Mouse (Mus musculus) intestine, embryonic 15.5 days (tissue): ENCODE data around the gene Msmp. TPM values are rescaled to one million over a fixed set of nuclear protein-coding genes. Genes with fewer than 3 reads are reported as not detected.
"Not testable (repeated sequence)": the region's sequence is repeated elsewhere in the genome, so short reads cannot be mapped to it uniquely, and the experiment has no call there.

Experiments used
- ATAC-seq: fragments of 200-750 bp; cut with Nextera tagmentation; 2 replicates; pipeline ENCODE4 v1.8.0; 2017; ENCODE audit warnings: moderate TSS enrichment, moderate library complexity
- H3K27ac ChIP-seq: fragments of 300-500 bp; sonication (generic); 2 replicates; pipeline ENCODE4 v1.5.1; 2015; ENCODE audit warnings: mild to moderate bottlenecking, inconsistent platforms
- H3K27me3 ChIP-seq: fragments of 300-500 bp; sonication (generic); replicated peaks from 2 replicates; pipeline ENCODE4 v1.6.1; 2015; ENCODE audit warnings: inconsistent platforms
- H3K36me3 ChIP-seq: fragments of 300-500 bp; sonication (generic); 2 replicates; pipeline ENCODE4 v1.6.1; 2015; ENCODE audit warnings: inconsistent platforms
- H3K4me1 ChIP-seq: fragments of 300-500 bp; sonication (generic); replicated peaks from 2 replicates; pipeline ENCODE4 v1.6.1; 2015; ENCODE audit warnings: inconsistent platforms
- H3K4me2 ChIP-seq: fragments of 300-500 bp; sonication (generic); replicated peaks from 2 replicates; pipeline ENCODE4 v1.6.1; 2015; ENCODE audit warnings: mild to moderate bottlenecking, inconsistent platforms
- H3K4me3 ChIP-seq: fragments of 300-500 bp; sonication (generic); replicated peaks from 2 replicates; pipeline ENCODE4 v1.5.1; 2015; ENCODE audit warnings: inconsistent platforms
- H3K9ac ChIP-seq: fragments of 300-500 bp; sonication (generic); 2 replicates; pipeline ENCODE4 v1.6.1; 2015; ENCODE audit warnings: inconsistent platforms
- H3K9me3 ChIP-seq: fragments of 300-500 bp; sonication (generic); 2 replicates; pipeline ENCODE4 v1.6.1; 2016; ENCODE audit warnings: inconsistent platforms
- WGBS: fragments of 180-500 bp; shearing (Covaris S2); methylation state at CpG from one replicate; pipeline ENCODE4 v1.1.7; 2015; 5-methylcytosine and 5-hydroxymethylcytosine counted together
- polyA plus RNA-seq: library from polyadenylated mRNA; unstranded; fragments of >200 nt; fragmentation: Nextera tagmentation; extraction: Ambion mirVana; gene quantifications from 2 replicates; pipeline ENCODE4 v1.2.1, GENCODE M21; 2015

The Msmp gene
- polyA plus RNA-seq, 1 experiment from 2014 or later, result 0.75 TPM

GRCm38 (mm10) chr4:43613060-43613730 lies 28.9 kb upstream of the Msmp start:
- H3K9ac ChIP-seq, result no peak overlapping the region
- H3K9me3 ChIP-seq, result no peaks in the 10 kb centered on the region
- no peak overlapping the region for H3K4me3 ChIP-seq
- H3K4me1 ChIP-seq, result no peaks in the 10 kb centered on the region
- ATAC-seq, result no peak
- 52% methylated on average over 3 of the region's 3 CpGs for WGBS
- no peaks in the 10 kb centered on the region for H3K36me3 ChIP-seq
- H3K4me2 ChIP-seq, result no peak overlapping the region
- no peaks in the 10 kb centered on the region for H3K27me3 ChIP-seq
- H3K27ac ChIP-seq, result no peak overlapping the region

- H3K36me3 ChIP-seq, result no peaks in the 10 kb centered on the region
- no peaks in the 10 kb centered on the region for H3K9me3 ChIP-seq
- no peak overlapping the region for H3K27ac ChIP-seq
- no peak overlapping the region for H3K9ac ChIP-seq
- H3K4me3 ChIP-seq, result no peak overlapping the region
- H3K4me1 ChIP-seq, result no peaks in the 10 kb centered on the region
- H3K27me3 ChIP-seq, result no peaks in the 10 kb centered on the region
- no peak for ATAC-seq
- H3K4me2 ChIP-seq, result no peak overlapping the region
- 63% methylated on average over 10 of the region's 10 CpGs for WGBS
These were observed 28.2 kb upstream of the Msmp start for GRCm38 (mm10) chr4:43612534-43612933.

GRCm38 (mm10) chr4:43604751-43605685 lies 20.7 kb upstream of the Msmp start:
- Histone ChIP-seq H3K9ac (no peak overlapping the region), H3K4me3 (no peak overlapping the region), H3K36me3 (no peaks in the 10 kb centered on the region), H3K27ac (no peak overlapping the region), H3K27me3 (no peaks in the 10 kb centered on the region), H3K4me1 (no peaks in the 10 kb centered on the region), H3K4me2 (no peak overlapping the region), H3K9me3 (no peaks in the 10 kb centered on the region)
- ATAC-seq, result peak; percentile 55; the same call in 1 of the 2 replicates
- WGBS, result 62% methylated on average over 9 of the region's 9 CpGs

GRCm38 (mm10) chr4:43604099-43604498 lies 19.8 kb upstream of the Msmp start:
- no peak for ATAC-seq
- Histone ChIP-seq H3K36me3 (no peaks in the 10 kb centered on the region), H3K4me2 (no peak overlapping the region), H3K4me1 (no peaks in the 10 kb centered on the region), H3K9me3 (no peaks in the 10 kb centered on the region), H3K4me3 (no peak overlapping the region), H3K27me3 (no peaks in the 10 kb centered on the region), H3K9ac (no peak overlapping the region), H3K27ac (no peak overlapping the region)
- WGBS, result 69% methylated on average over 3 of the region's 3 CpGs

- no peaks in the 10 kb centered on the region for H3K27me3 ChIP-seq
- H3K27ac ChIP-seq, result no peak overlapping the region
- H3K36me3 ChIP-seq, result no peaks in the 10 kb centered on the region
- H3K9me3 ChIP-seq, result no peaks in the 10 kb centered on the region
- no peak for ATAC-seq
- no peak overlapping the region for H3K4me2 ChIP-seq
- 79% methylated on average over 9 of the region's 9 CpGs for WGBS
- no peak overlapping the region for H3K4me3 ChIP-seq
- no peaks in the 10 kb centered on the region for H3K4me1 ChIP-seq
- no peak overlapping the region for H3K9ac ChIP-seq
These were observed 16.1 kb upstream of the Msmp start for GRCm38 (mm10) chr4:43600195-43600934.

GRCm38 (mm10) chr4:43598650-43599380 lies 14.5 kb upstream of the Msmp start:
- Histone ChIP-seq H3K27me3 (no peaks in the 10 kb centered on the region), H3K9ac (no peak overlapping the region), H3K9me3 (no peaks in the 10 kb centered on the region), H3K4me1 (no peaks in the 10 kb centered on the region), H3K4me2 (no peak overlapping the region), H3K4me3 (no peak overlapping the region), H3K27ac (no peak overlapping the region), H3K36me3 (no peaks in the 10 kb centered on the region)
- no peak for ATAC-seq
- 78% methylated on average over 7 of the region's 7 CpGs for WGBS

- no peak overlapping the region for H3K9ac ChIP-seq
- no peaks in the 10 kb centered on the region for H3K4me1 ChIP-seq
- no peaks in the 10 kb centered on the region for H3K9me3 ChIP-seq
- H3K4me2 ChIP-seq, result no peak overlapping the region
- no peak overlapping the region for H3K27ac ChIP-seq
- no peaks in the 10 kb centered on the region for H3K27me3 ChIP-seq
- peak; percentile 36; the same call in 1 of the 2 replicates for ATAC-seq
- WGBS, result 80% methylated on average over 4 of the region's 4 CpGs
- no peak overlapping the region for H3K4me3 ChIP-seq
- H3K36me3 ChIP-seq, result no peaks in the 10 kb centered on the region
These were observed 13.9 kb upstream of the Msmp start for GRCm38 (mm10) chr4:43598200-43598599.

GRCm38 (mm10) chr4:43596597-43596996 lies 12.3 kb upstream of the Msmp start:
- H3K9me3 ChIP-seq, H3K27ac ChIP-seq, H3K27me3 ChIP-seq, ATAC-seq, H3K4me1 ChIP-seq, H3K9ac ChIP-seq, H3K36me3 ChIP-seq, H3K4me2 ChIP-seq, H3K4me3 ChIP-seq: not testable (repeated sequence)
- WGBS, result 87% methylated on average over 2 of the region's 2 CpGs

- ATAC-seq, result 0 out of 2 replicates have a peak, but pooled peaks have one; percentile 36
- no peak overlapping the region for H3K27ac ChIP-seq
- no peaks in the 10 kb centered on the region for H3K36me3 ChIP-seq
- no peak overlapping the region for H3K4me3 ChIP-seq
- H3K9me3 ChIP-seq, result no peaks in the 10 kb centered on the region
- WGBS, result 40% methylated on average over 3 of the region's 3 CpGs
- H3K4me2 ChIP-seq, result no peak overlapping the region
- no peaks in the 10 kb centered on the region for H3K27me3 ChIP-seq
- H3K9ac ChIP-seq, result no peak overlapping the region
- H3K4me1 ChIP-seq, result no peaks in the 10 kb centered on the region
These were observed 9.2 kb upstream of the Msmp start for GRCm38 (mm10) chr4:43593453-43593852.

- Histone ChIP-seq H3K9ac (no peak overlapping the region), H3K9me3 (no peaks in the 10 kb centered on the region), H3K36me3 (no peaks in the 10 kb centered on the region), H3K4me1 (no peaks in the 10 kb centered on the region), H3K4me3 (no peak overlapping the region), H3K27ac (no peak overlapping the region), H3K27me3 (no peaks in the 10 kb centered on the region), H3K4me2 (no peak overlapping the region)
- ATAC-seq, result no peak
- WGBS, result 79% methylated on average over 3 of the region's 3 CpGs
These were observed 7.7 kb upstream of the Msmp start for GRCm38 (mm10) chr4:43591961-43592360.

GRCm38 (mm10) chr4:43591543-43591942 lies 7.2 kb upstream of the Msmp start:
- Histone ChIP-seq H3K9me3 (no peaks in the 10 kb centered on the region), H3K9ac (no peak overlapping the region), H3K4me1 (no peaks in the 10 kb centered on the region), H3K4me2 (no peak overlapping the region), H3K27me3 (no peaks in the 10 kb centered on the region), H3K4me3 (no peak overlapping the region), H3K27ac (no peak overlapping the region), H3K36me3 (no peaks in the 10 kb centered on the region)
- WGBS, result 44% methylated on average over 5 of the region's 5 CpGs
- ATAC-seq, result no peak
